Mouse (Mus musculus): ENCODE data around the gene Cpxm2.

Gene Cpxm2

GRCm38 (mm10) chr7:132128687-132129086, 25.9 kb downstream of the Cpxm2 start:
- no peak for DNase-seq

- no peak for DNase-seq
These were observed 29.6 kb downstream of the Cpxm2 start for GRCm38 (mm10) chr7:132124948-132125347.

- no peak for DNase-seq
These were observed 31.3 kb downstream of the Cpxm2 start for GRCm38 (mm10) chr7:132123211-132123610.

GRCm38 (mm10) chr7:132119817-132120216, 34.7 kb downstream of the Cpxm2 start:
- DNase-seq, result no peak

- no peak for DNase-seq
These were observed 42.8 kb downstream of the Cpxm2 start for GRCm38 (mm10) chr7:132111770-132112169.

GRCm38 (mm10) chr7:132110308-132110707, 44.2 kb downstream of the Cpxm2 start:
- no peak for DNase-seq

- no peak for DNase-seq
These were observed 47.6 kb downstream of the Cpxm2 start for GRCm38 (mm10) chr7:132106891-132107290.

GRCm38 (mm10) chr7:132105326-132105725, 49.2 kb downstream of the Cpxm2 start:
- no peak for DNase-seq

GRCm38 (mm10) chr7:132098441-132098840, 56.1 kb downstream of the Cpxm2 start:
- DNase-seq, result no peak

- no peak for DNase-seq
These were observed 59.9 kb downstream of the Cpxm2 start for GRCm38 (mm10) chr7:132094666-132095065.

GRCm38 (mm10) chr7:132091551-132091950, 63.0 kb downstream of the Cpxm2 start:
- no peak for DNase-seq

GRCm38 (mm10) chr7:132088606-132089005, 65.9 kb downstream of the Cpxm2 start:
- DNase-seq, result peak; percentile 11

GRCm38 (mm10) chr7:132088181-132088580, 66.4 kb downstream of the Cpxm2 start:
- DNase-seq, result peak; percentile 28

- no peak for DNase-seq
These were observed 78.7 kb downstream of the Cpxm2 start for GRCm38 (mm10) chr7:132075825-132076224.

- no peak for DNase-seq
These were observed 80.0 kb downstream of the Cpxm2 start for GRCm38 (mm10) chr7:132074503-132074902.

- DNase-seq, result no peak
These were observed 83.5 kb downstream of the Cpxm2 start for GRCm38 (mm10) chr7:132070877-132071625.

GRCm38 (mm10) chr7:132067951-132068350, 86.6 kb downstream of the Cpxm2 start:
- DNase-seq, result no peak

GRCm38 (mm10) chr7:132067511-132067910, 87.0 kb downstream of the Cpxm2 start:
- no peak for DNase-seq

- no peak for DNase-seq
These were observed 94.4 kb downstream of the Cpxm2 start for GRCm38 (mm10) chr7:132060116-132060515.

GRCm38 (mm10) chr7:132056565-132056964, 98.0 kb downstream of the Cpxm2 start:
- DNase-seq, result no peak

GRCm38 (mm10) chr7:132046662-132047061, 107.9 kb downstream of the Cpxm2 start:
- peak; percentile 83 for DNase-seq

GRCm38 (mm10) chr7:132031940-132032531, 122.5 kb downstream of the Cpxm2 start:
- no peak for DNase-seq

GRCm38 (mm10) chr7:132026671-132027070, 127.9 kb downstream of the Cpxm2 start:
- DNase-seq, result no peak

- no peak for DNase-seq
These were observed 128.9 kb downstream of the Cpxm2 start for GRCm38 (mm10) chr7:132025591-132025990.

GRCm38 (mm10) chr7:132015933-132016332, 138.6 kb downstream of the Cpxm2 start:
- DNase-seq, result no peak

All from retina, postnatal 1 day (tissue).